Mouse (Mus musculus) heart, adult 2 months (tissue): ENCODE measurements around the gene Gm17720. TPM values are rescaled to one million over a fixed set of nuclear protein-coding genes. Genes with fewer than 3 reads are reported as not detected.

ENCODE experiments used
- DNase-seq, 2 experiments: peaks; one replicate each; pipeline ENCODE4 v3.0.0; 2021
- H3K27ac ChIP-seq: fragments of 200-600 bp; 2 replicates; pipeline ENCODE4 v1.8.1; 2022
- H3K27me3 ChIP-seq: fragments of 200-500 bp; 2 replicates; pipeline ENCODE4 v1.6.1; 2012; ENCODE audit warnings: mild to moderate bottlenecking, low read length, inconsistent platforms, mixed read lengths; ENCODE audit not compliant: control insufficient read depth, insufficient read depth
- H3K36me3 ChIP-seq: fragments of 200-500 bp; 2 replicates; pipeline ENCODE4 v1.6.1; 2012; ENCODE audit warnings: low read length, inconsistent platforms; ENCODE audit not compliant: control insufficient read depth, insufficient read depth
- H3K4me1 ChIP-seq: fragments of 200-500 bp; 2 replicates; pipeline ENCODE4 v1.6.1; 2011; ENCODE audit warnings: low read length; ENCODE audit not compliant: control insufficient read depth, insufficient read depth
- H3K4me3 ChIP-seq: fragments of 200-600 bp; 2 replicates; pipeline ENCODE4 v1.8.1; 2022
- H3K79me2 ChIP-seq: fragments of 200-500 bp; replicated peaks from 2 replicates; pipeline ENCODE4 v1.6.1; 2012; ENCODE audit warnings: mild to moderate bottlenecking, inconsistent platforms, low read length, moderate library complexity, mixed read lengths; ENCODE audit not compliant: control insufficient read depth, insufficient read depth
- H3K9ac ChIP-seq: fragments of 200-500 bp; 2 replicates; pipeline ENCODE4 v1.6.1; 2012; ENCODE audit warnings: low read depth, mild to moderate bottlenecking, control low read depth, inconsistent platforms, low read length, mixed read lengths
- CTCF ChIP-seq: fragments of 200-600 bp; IDR thresholded peaks from 2 replicates; pipeline ENCODE4 v1.8.1; 2022; ENCODE audit warnings: antibody characterized with exemption, mild to moderate bottlenecking, moderate library complexity
- EP300 ChIP-seq: fragments of 200-500 bp; IDR thresholded peaks from 2 replicates; pipeline ENCODE4 v1.6.1; 2011; ENCODE audit warnings: low read depth, low read length, control low read depth; ENCODE audit not compliant: insufficient read depth
- POLR2A ChIP-seq: fragments of 200-500 bp; IDR thresholded peaks from 2 replicates; pipeline ENCODE4 v1.6.1; 2011; ENCODE audit warnings: mild to moderate bottlenecking, low read depth, low read length, control low read depth; ENCODE audit not compliant: insufficient read depth
- WGBS: fragments of 180-500 bp; shearing (Covaris S2); methylation state at CpG from one replicate; pipeline ENCODE4 v1.1.7; 2018; 5-methylcytosine and 5-hydroxymethylcytosine counted together
- intact Hi-C: fragments of 180-260 bp; cut with DNase I; formaldehyde crosslinking; loops from one replicate; pipeline ENCODE4 v1.15.1; 2025
- polyA plus RNA-seq: library from polyadenylated mRNA; depleted of rRNA; stranded (reverse); fragments of >200 nt; gene quantifications from 2 replicates; pipeline ENCODE4 v1.2.3, GENCODE M21; 2012
- total RNA-seq, 2 experiments: library from RNA; stranded (reverse); gene quantifications; 2 replicates each; pipeline ENCODE4 v1.2.3; 2021

Gm17720 gene
- total and polyA plus RNA-seq, 3 experiments = not detected

- no peak overlapping the region for H3K9ac ChIP-seq
- H3K27ac ChIP-seq = no peak overlapping the region
- peak; percentile 31 to 65 for DNase-seq
- intact Hi-C loops = loop anchor here (1.0 kb wide), 1 partner anchor 348 kb away; no protein-coding TSS in a partner anchor
- H3K4me3 ChIP-seq = no peak overlapping the region
- no peaks in the 10 kb centered on the region for H3K27me3 ChIP-seq
- 19% methylated on average over 13 of the region's 13 CpGs for WGBS
- H3K79me2 ChIP-seq = no peaks in the 10 kb centered on the region
- H3K36me3 ChIP-seq = no peaks in the 10 kb centered on the region
- TF ChIP-seq EP300 (no peak), CTCF (peak; percentile 85), POLR2A (no peak)
- no peaks in the 10 kb centered on the region for H3K4me1 ChIP-seq
Measured at GRCm38 (mm10) chr8:110130537-110130936, 28.0 kb upstream of the Gm17720 start.

GRCm38 (mm10) chr8:110119715-110120114 is 17.2 kb upstream of the Gm17720 start:
- Histone ChIP-seq H3K9ac (no peak overlapping the region), H3K4me3 (no peak overlapping the region), H3K27ac (no peak overlapping the region), H3K27me3 (no peaks in the 10 kb centered on the region), H3K79me2 (no peaks in the 10 kb centered on the region), H3K36me3 (no peaks in the 10 kb centered on the region), H3K4me1 (no peaks in the 10 kb centered on the region)
- TF ChIP-seq EP300 (no peak), POLR2A (no peak), CTCF (peak; percentile 36; the same call in 1 of the 2 replicates)
- intact Hi-C loops = no loop called here
- WGBS = 44% methylated on average over 6 of the region's 6 CpGs
- no peak for DNase-seq

GRCm38 (mm10) chr8:110101676-110102075 is 877 bp downstream of the Gm17720 start:
- DNase-seq = no peak
- no peaks in the 10 kb centered on the region for H3K4me1 ChIP-seq
- intact Hi-C loops = no loop called here
- H3K27me3 ChIP-seq = no peaks in the 10 kb centered on the region; the same call in 1 of the 2 replicates
- H3K79me2 ChIP-seq = no peaks in the 10 kb centered on the region
- 86% methylated on average over 15 of the region's 15 CpGs for WGBS
- no peak overlapping the region for H3K4me3 ChIP-seq
- no peaks in the 10 kb centered on the region for H3K36me3 ChIP-seq
- H3K27ac ChIP-seq = no peak overlapping the region
- no peak overlapping the region for H3K9ac ChIP-seq
- TF ChIP-seq POLR2A (no peak), CTCF (no peak), EP300 (no peak)

GRCm38 (mm10) chr8:110100907-110101306 is 1.6 kb downstream of the Gm17720 start, which contains the start of gene Gm21964:
Gm21964 (plus strand) TSS chr8:110101207.
- intact Hi-C loops = no loop called here
- WGBS = 80% methylated on average over 12 of the region's 12 CpGs

GRCm38 (mm10) chr8:110091869-110092268 is 10.7 kb downstream of the Gm17720 start:
- peak in 1 of 2 experiments; percentile 12 for DNase-seq
- Histone ChIP-seq H3K27ac (no peak overlapping the region), H3K9ac (no peak overlapping the region), H3K4me1 (no peaks in the 10 kb centered on the region; the same call in 1 of the 2 replicates), H3K27me3 (no peaks in the 10 kb centered on the region), H3K4me3 (no peak overlapping the region), H3K36me3 (no peaks in the 10 kb centered on the region), H3K79me2 (no peaks in the 10 kb centered on the region)
- WGBS = 24% methylated on average over 1 of the region's 1 CpGs
- intact Hi-C loops = no loop called here
- TF ChIP-seq EP300 = no peak

More at GRCm38 (mm10) chr8:110100907-110101306, 1.6 kb downstream of the Gm17720 start, which contains the start of gene Gm21964:
- no peak for DNase-seq
- Histone ChIP-seq H3K9ac (no peak within 1 kb of the TSS), H3K36me3 (no peaks in the 10 kb centered on the region), H3K4me1 (no peaks in the 10 kb centered on the region), H3K4me3 (no peak within 1 kb of the TSS), H3K27me3 (no peaks in the 10 kb centered on the region; the same call in 1 of the 2 replicates), H3K27ac (no peak within 1 kb of the TSS), H3K79me2 (no peaks in the 10 kb centered on the region)
- no peak for TF ChIP-seq CTCF
- no peak for TF ChIP-seq POLR2A
- TF ChIP-seq EP300 = no peak

GRCm38 (mm10) chr8:110082416-110083105 is 20.0 kb downstream of the Gm17720 start:
- Histone ChIP-seq H3K4me1 (no peaks in the 10 kb centered on the region), H3K79me2 (no peaks in the 10 kb centered on the region), H3K4me3 (no peak overlapping the region), H3K9ac (no peak overlapping the region), H3K27me3 (no peaks in the 10 kb centered on the region), H3K36me3 (no peaks in the 10 kb centered on the region), H3K27ac (no peak overlapping the region)
- intact Hi-C loops = no loop called here
- TF ChIP-seq EP300 = no peak
- DNase-seq = no peak
- 78% methylated on average over 11 of the region's 11 CpGs for WGBS
